Mouse (Mus musculus) limb, embryonic 10.5 days (tissue): ENCODE data around the gene Cnppd1. TPM values are rescaled to one million over a fixed set of nuclear protein-coding genes. Genes with fewer than 3 reads are reported as not detected.
A peak's percentile ranks its signal among the peaks of the same experiment; 100 is the strongest.

Experiments used
- DNase-seq: peaks from one replicate; pipeline ENCODE4 v3.0.0-alpha.2; 2017; ENCODE audit warnings: low spot score
- H3K27ac ChIP-seq: fragments of 300-500 bp; sonication (generic); 2 replicates; pipeline ENCODE4 v1.5.1; 2016; ENCODE audit warnings: mild to moderate bottlenecking
- H3K27me3 ChIP-seq: fragments of 300-500 bp; sonication (generic); 2 replicates; pipeline ENCODE4 v1.6.1; 2016; ENCODE audit warnings: low read depth, mild to moderate bottlenecking; ENCODE audit not compliant: poor library complexity, severe bottlenecking
- H3K36me3 ChIP-seq: fragments of 300-500 bp; sonication (generic); 2 replicates; pipeline ENCODE4 v1.6.1; 2016; ENCODE audit warnings: mild to moderate bottlenecking, moderate library complexity
- H3K4me1 ChIP-seq: fragments of 300-500 bp; sonication (generic); 2 replicates; pipeline ENCODE4 v1.6.1; 2016
- H3K4me3 ChIP-seq: fragments of 300-500 bp; sonication (generic); 2 replicates; pipeline ENCODE4 v1.5.1; 2016; ENCODE audit warnings: mild to moderate bottlenecking, moderate library complexity
- H3K9me3 ChIP-seq: fragments of 300-500 bp; sonication (generic); replicated peaks from 2 replicates; pipeline ENCODE4 v1.6.1; 2016; ENCODE audit warnings: mild to moderate bottlenecking
- WGBS: fragments of 180-500 bp; shearing (Covaris S2); methylation state at CpG from one replicate; pipeline ENCODE4 v1.1.7; 2016; 5-methylcytosine and 5-hydroxymethylcytosine counted together
- polyA plus RNA-seq: library from polyadenylated mRNA; unstranded; fragments of >200 nt; fragmentation: Nextera tagmentation; extraction: Ambion mirVana; gene quantifications from 2 replicates; pipeline ENCODE4 v1.2.1, GENCODE M21; 2016

Gene Cnppd1
- polyA plus RNA-seq, 1 experiment from 2014 or later = 41.3 TPM

DNA sequence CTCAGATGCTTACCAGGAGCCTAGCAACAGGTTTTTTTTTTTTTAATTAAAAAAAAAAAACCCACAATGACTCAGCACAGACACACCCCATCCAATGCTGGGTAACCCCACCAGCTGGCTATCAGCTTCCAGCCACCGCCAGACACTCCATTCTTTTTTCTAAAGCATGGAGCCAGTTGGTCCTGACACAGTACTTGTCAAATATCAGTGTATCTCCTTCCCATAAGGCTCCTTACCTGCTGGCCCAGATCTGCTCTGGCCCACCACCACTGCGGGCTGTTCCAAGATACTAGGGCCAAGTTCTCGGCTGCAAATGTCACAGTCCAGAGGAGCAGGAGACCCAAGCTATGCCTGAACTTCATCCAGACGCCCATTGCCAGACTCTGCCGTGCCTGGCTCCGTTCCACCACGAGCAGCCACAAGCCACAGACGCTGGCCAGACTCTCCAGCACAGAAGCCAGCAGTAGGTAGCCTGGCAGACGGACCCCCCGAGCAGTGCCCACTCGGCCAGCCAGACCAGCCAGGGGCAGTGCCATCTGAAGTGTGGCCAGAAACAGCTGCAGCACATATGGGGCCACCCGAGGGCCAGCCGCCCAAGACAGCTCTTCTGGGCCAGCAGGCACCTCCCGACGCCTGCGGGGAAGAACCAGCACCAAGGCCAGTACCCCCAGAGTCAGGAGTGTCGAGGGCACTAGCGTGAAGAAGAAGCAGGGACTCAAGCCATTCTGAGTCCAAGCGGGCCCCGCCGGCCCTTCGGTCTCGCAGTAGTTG is 37.0 kb upstream of the Cnppd1 start:
- peak overlapping the region; percentile 82 for H3K27ac ChIP-seq
- peaks cover 24% of the 10 kb centered on the region for H3K4me1 ChIP-seq
- DNase-seq = peak; percentile 36
- peak overlapping the region; percentile 66 for H3K4me3 ChIP-seq
- no peaks in the 10 kb centered on the region for H3K9me3 ChIP-seq
- WGBS = 13% methylated on average over 23 of the region's 23 CpGs
- peaks cover 65% of the 10 kb centered on the region for H3K36me3 ChIP-seq
- H3K27me3 ChIP-seq = no peaks in the 10 kb centered on the region

DNA sequence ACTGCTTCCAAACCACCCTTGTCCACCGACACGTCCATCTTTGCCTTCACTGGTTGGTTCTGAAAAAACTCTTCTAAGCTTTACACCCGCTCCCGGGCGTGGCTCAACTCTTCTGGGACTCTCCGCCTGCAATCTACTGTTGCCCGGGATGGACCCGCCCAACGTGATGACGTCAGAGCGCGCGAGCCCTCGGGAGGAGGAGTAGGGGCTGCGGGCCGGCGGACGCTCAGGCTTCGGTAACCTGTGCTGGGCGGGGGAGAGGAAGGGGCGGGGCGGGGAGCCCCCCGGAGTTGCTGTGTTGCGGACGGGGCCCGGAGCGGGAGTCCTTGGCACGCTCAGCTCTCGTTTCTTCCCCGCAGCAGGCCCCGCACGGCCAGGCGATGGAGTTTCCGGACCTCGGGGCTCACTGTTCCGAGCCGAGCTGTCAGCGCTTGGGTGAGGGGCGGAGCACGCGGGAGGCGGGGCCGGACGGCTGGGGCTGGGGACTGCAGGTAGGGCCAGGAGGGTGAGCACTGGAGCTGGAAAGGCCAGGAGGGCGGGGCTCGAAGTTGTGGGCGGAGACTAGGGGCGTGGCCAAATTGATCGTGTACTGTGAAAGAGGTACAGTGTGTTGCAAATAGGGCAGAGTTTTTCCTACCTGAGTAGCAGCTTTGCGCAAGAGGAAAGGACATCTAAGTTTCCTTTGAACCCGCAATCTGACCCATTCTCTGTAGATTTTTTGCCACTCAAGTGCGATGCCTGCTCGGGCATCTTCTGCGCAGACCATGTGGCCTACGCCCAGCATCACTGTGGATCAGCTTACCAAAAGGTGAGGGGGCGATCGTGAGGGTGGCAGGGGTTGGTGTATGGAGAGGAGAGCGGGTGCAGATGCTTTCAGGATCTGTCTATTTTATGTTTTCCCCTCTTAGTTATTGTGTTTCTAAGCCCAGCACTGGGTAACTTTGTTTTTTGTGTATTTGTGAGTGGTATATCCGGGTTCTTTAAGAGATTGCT is 26.3 kb upstream of the Cnppd1 start, which contains the start of gene Zfand2b:
Gene Zfand2b, plus strand, starts transcription at position 175 of the 993 bp plus-strand sequence.
- peak within 1 kb of the TSS; percentile 83 for H3K4me3 ChIP-seq
- peak within 1 kb of the TSS; percentile 88 for H3K27ac ChIP-seq
- no peaks in the 10 kb centered on the region for H3K27me3 ChIP-seq
- no peaks in the 10 kb centered on the region for H3K9me3 ChIP-seq
- WGBS = under 1% methylated on average over 59 of the region's 59 CpGs
- H3K36me3 ChIP-seq = peaks cover 36% of the 10 kb centered on the region
- DNase-seq = peak; percentile 99
- H3K4me1 ChIP-seq = peaks cover 20% of the 10 kb centered on the region

DNA sequence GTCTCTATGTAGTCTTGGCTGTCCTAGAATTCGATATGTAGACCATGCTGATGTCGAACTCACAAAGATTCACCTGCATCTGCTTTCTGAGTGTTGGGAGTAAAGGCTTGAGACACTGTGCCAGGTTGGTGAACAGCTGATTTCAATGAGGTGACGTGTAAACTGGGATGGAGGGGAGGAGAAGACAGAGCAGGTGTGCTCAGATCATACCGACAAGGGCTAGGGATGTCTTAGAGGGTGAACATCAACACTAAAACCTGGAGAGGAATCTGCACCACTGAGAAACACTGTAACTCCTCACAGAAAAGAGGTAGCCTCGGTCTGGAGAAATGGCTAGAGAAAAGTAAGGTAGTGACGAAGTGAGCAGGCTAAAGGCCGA is 25.6 kb upstream of the Cnppd1 start:
- H3K4me3 ChIP-seq = peak overlapping the region; percentile 83
- H3K27ac ChIP-seq = peak overlapping the region; percentile 88
- no peaks in the 10 kb centered on the region for H3K27me3 ChIP-seq
- H3K36me3 ChIP-seq = peaks cover 29% of the 10 kb centered on the region
- H3K4me1 ChIP-seq = peaks cover 20% of the 10 kb centered on the region
- DNase-seq = no peak
- no peaks in the 10 kb centered on the region for H3K9me3 ChIP-seq
- WGBS = 6% methylated on average over 7 of the region's 7 CpGs

GRCm38 (mm10) chr1:75160256-75160617 is 17.7 kb upstream of the Cnppd1 start:
- no peak overlapping the region for H3K27ac ChIP-seq
- 87% methylated on average over 4 of the region's 4 CpGs for WGBS
- H3K36me3 ChIP-seq = no peaks in the 10 kb centered on the region
- H3K27me3 ChIP-seq = no peaks in the 10 kb centered on the region
- H3K4me1 ChIP-seq = no peaks in the 10 kb centered on the region
- DNase-seq = no peak
- no peak overlapping the region for H3K4me3 ChIP-seq
- H3K9me3 ChIP-seq = no peaks in the 10 kb centered on the region

GRCm38 (mm10) chr1:75159540-75160255 is 17.2 kb upstream of the Cnppd1 start:
- Histone ChIP-seq H3K36me3 (no peaks in the 10 kb centered on the region), H3K4me3 (no peak overlapping the region), H3K27ac (no peak overlapping the region), H3K27me3 (no peaks in the 10 kb centered on the region), H3K9me3 (no peaks in the 10 kb centered on the region), H3K4me1 (no peaks in the 10 kb centered on the region)
- WGBS = 82% methylated on average over 5 of the region's 5 CpGs
- no peak for DNase-seq

DNA sequence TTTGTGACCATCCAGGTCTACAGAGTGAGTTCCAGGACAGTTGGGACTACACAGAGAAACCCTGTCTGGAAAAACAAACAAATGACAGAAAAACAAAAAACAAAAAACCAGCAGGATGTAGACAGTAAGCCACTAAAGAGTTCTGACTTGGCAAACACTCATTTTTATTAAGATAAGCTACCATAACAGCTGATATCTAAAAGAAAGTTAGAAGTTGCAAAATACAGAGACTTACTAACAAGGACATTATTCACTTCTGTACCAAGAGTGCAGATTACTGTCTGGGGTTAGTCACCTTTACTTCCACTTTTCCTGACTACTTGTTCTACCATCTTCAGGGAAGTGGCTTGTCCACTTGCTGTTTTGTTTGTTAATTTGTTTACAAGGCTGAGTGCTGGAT is 16.5 kb upstream of the Cnppd1 start:
- Histone ChIP-seq H3K36me3 (no peaks in the 10 kb centered on the region), H3K4me1 (no peaks in the 10 kb centered on the region), H3K4me3 (no peak overlapping the region), H3K9me3 (no peaks in the 10 kb centered on the region), H3K27me3 (no peaks in the 10 kb centered on the region), H3K27ac (no peak overlapping the region)
- DNase-seq = no peak

- Histone ChIP-seq H3K27me3 (no peaks in the 10 kb centered on the region), H3K4me3 (no peak overlapping the region), H3K27ac (no peak overlapping the region), H3K36me3 (no peaks in the 10 kb centered on the region), H3K4me1 (no peaks in the 10 kb centered on the region), H3K9me3 (no peaks in the 10 kb centered on the region)
- DNase-seq = no peak
- WGBS = 67% methylated on average over 3 of the region's 3 CpGs
These were observed 13.3 kb upstream of the Cnppd1 start for GRCm38 (mm10) chr1:75155837-75156236.

DNA sequence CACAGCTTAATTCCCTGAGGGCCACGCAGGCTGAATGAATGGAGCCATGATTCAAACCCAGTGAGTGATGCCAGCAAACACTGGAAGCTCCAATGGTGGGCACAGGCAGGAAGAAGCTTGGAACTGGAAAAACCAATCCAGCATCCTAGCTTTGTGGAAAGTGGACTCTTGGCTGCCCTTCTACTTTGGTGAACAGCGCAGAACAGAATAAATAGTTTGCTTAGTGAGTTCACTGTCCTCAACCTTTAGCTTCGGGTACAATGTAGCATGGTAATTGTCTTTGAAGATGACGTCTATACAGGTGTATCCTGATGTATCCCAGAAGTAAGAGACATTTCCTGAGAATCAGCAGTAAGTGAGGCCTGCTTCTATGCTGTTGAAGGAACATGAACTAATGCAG is 6.2 kb upstream of the Cnppd1 start:
- DNase-seq = no peak
- Histone ChIP-seq H3K36me3 (peaks cover 53% of the 10 kb centered on the region), H3K27ac (no peak overlapping the region), H3K4me3 (no peak overlapping the region), H3K27me3 (no peaks in the 10 kb centered on the region), H3K4me1 (peaks cover 6% of the 10 kb centered on the region), H3K9me3 (no peaks in the 10 kb centered on the region)
- WGBS = 92% methylated on average over 4 of the region's 4 CpGs

- no peaks in the 10 kb centered on the region for H3K27me3 ChIP-seq
- H3K27ac ChIP-seq = no peak overlapping the region
- no peak for DNase-seq
- peaks cover 14% of the 10 kb centered on the region for H3K4me1 ChIP-seq
- peaks cover 53% of the 10 kb centered on the region for H3K36me3 ChIP-seq
- no peak overlapping the region for H3K4me3 ChIP-seq
- WGBS = 80% methylated on average over 7 of the region's 7 CpGs
- no peaks in the 10 kb centered on the region for H3K9me3 ChIP-seq
These were observed 5.1 kb upstream of the Cnppd1 start for GRCm38 (mm10) chr1:75147411-75148135.

DNA sequence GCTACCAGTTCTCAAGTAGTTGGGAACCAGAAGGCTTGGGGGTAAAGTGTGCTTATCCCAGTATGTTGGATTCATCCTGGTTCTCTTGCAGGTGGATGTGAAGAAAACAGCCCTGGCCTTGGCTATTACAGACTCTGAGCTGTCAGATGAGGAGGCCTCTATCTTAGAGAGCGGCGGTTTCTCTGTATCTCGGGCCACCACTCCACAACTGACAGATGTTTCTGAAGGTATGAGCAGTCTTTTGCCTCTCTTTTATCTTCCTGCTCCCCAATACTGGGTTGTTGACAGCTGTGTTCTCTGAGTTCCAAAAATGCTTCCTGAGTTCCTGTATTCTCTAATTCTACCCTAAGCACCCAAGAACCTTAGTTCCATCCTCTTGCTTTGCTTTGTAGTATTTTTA is 3.1 kb upstream of the Cnppd1 start:
- WGBS = 100% methylated on average over 3 of the region's 3 CpGs
- H3K4me3 ChIP-seq = no peak overlapping the region
- H3K27me3 ChIP-seq = no peaks in the 10 kb centered on the region
- H3K4me1 ChIP-seq = peaks cover 32% of the 10 kb centered on the region
- no peak for DNase-seq
- no peak overlapping the region for H3K27ac ChIP-seq
- H3K9me3 ChIP-seq = no peaks in the 10 kb centered on the region
- H3K36me3 ChIP-seq = peaks cover 53% of the 10 kb centered on the region

- H3K27me3 ChIP-seq = no peaks in the 10 kb centered on the region
- H3K27ac ChIP-seq = peak overlapping the region; percentile 95
- peaks cover 34% of the 10 kb centered on the region for H3K4me1 ChIP-seq
- no peaks in the 10 kb centered on the region for H3K9me3 ChIP-seq
- DNase-seq = peak; percentile 67
- WGBS = under 1% methylated on average over 53 of the region's 53 CpGs
- peak overlapping the region; percentile 92 for H3K4me3 ChIP-seq
- peaks cover 59% of the 10 kb centered on the region for H3K36me3 ChIP-seq
These were observed 873 bp downstream of the Cnppd1 start for GRCm38 (mm10) chr1:75141486-75142190.
